Mouse (Mus musculus): ENCODE results near the gene Amotl2. TPM values are rescaled to one million over a fixed set of nuclear protein-coding genes. Genes with fewer than 3 reads are reported as not detected.
A peak's percentile ranks its signal among the peaks of the same experiment; 100 is the strongest.

Gene Amotl2
- total RNA-seq, 2 experiments from 2014 or later: 56.4 to 59.5 TPM

GRCm38 (mm10) chr9:102717886-102718643, 1.6 kb downstream of the Amotl2 start:
- DNase-seq (ENCODE audit: low spot score): peak; percentile 78
- intact Hi-C loops (cut with DNase I): loop anchor here (1.0 kb wide), 1 partner anchor 61 kb away; no protein-coding TSS in a partner anchor

GRCm38 (mm10) chr9:102718676-102719075, 2.2 kb downstream of the Amotl2 start:
- intact Hi-C loops (cut with DNase I): no loop called here
- DNase-seq (ENCODE audit: low spot score): no peak

- intact Hi-C loops (cut with DNase I): no loop called here
- no peak for DNase-seq (ENCODE audit: low spot score)
Measured at GRCm38 (mm10) chr9:102719085-102719484, 2.6 kb downstream of the Amotl2 start.

- intact Hi-C loops (cut with DNase I): no loop called here
- no peak for DNase-seq (ENCODE audit: low spot score)
Measured at GRCm38 (mm10) chr9:102719936-102720566, 3.6 kb downstream of the Amotl2 start.

- no peak for DNase-seq (ENCODE audit: low spot score)
- intact Hi-C loops (cut with DNase I): no loop called here
Measured at GRCm38 (mm10) chr9:102720567-102721167, 4.2 kb downstream of the Amotl2 start.

GRCm38 (mm10) chr9:102721406-102721978, 5.0 kb downstream of the Amotl2 start:
- intact Hi-C loops (cut with DNase I): no loop called here
- DNase-seq (ENCODE audit: low spot score): no peak

GRCm38 (mm10) chr9:102722071-102722561, 5.6 kb downstream of the Amotl2 start:
- DNase-seq (ENCODE audit: low spot score): no peak
- intact Hi-C loops (cut with DNase I): no loop called here

- intact Hi-C loops (cut with DNase I): no loop called here
- DNase-seq (ENCODE audit: low spot score): no peak
Measured at GRCm38 (mm10) chr9:102722750-102723149, 6.3 kb downstream of the Amotl2 start.

GRCm38 (mm10) chr9:102723241-102723709, 6.8 kb downstream of the Amotl2 start:
- intact Hi-C loops (cut with DNase I): no loop called here
- no peak for DNase-seq (ENCODE audit: low spot score)

GRCm38 (mm10) chr9:102723990-102724461, 7.6 kb downstream of the Amotl2 start:
- intact Hi-C loops (cut with DNase I): no loop called here
- DNase-seq (ENCODE audit: low spot score): peak; percentile 78

GRCm38 (mm10) chr9:102724942-102725341, 8.5 kb downstream of the Amotl2 start:
- intact Hi-C loops (cut with DNase I): no loop called here
- no peak for DNase-seq (ENCODE audit: low spot score)

GRCm38 (mm10) chr9:102725958-102726654, 9.6 kb downstream of the Amotl2 start:
- intact Hi-C loops (cut with DNase I): loop anchor here (2.0 kb wide), 1 partner anchor 53 kb away; no protein-coding TSS in a partner anchor
- peak; percentile 86 for DNase-seq (ENCODE audit: low spot score)

- DNase-seq (ENCODE audit: low spot score): no peak
Measured at GRCm38 (mm10) chr9:102726811-102727210, 10.3 kb downstream of the Amotl2 start.

GRCm38 (mm10) chr9:102727662-102728468, 11.4 kb downstream of the Amotl2 start:
- DNase-seq (ENCODE audit: low spot score): no peak
- intact Hi-C loops (cut with DNase I): loop anchor here (2.0 kb wide), 1 partner anchor 51 kb away; no protein-coding TSS in a partner anchor

More at GRCm38 (mm10) chr9:102726811-102727210, 10.3 kb downstream of the Amotl2 start:
- intact Hi-C loops (cut with DNase I): loop anchor here (2.0 kb wide), 1 partner anchor 52 kb away; no protein-coding TSS in a partner anchor

GRCm38 (mm10) chr9:102728469-102728747, 11.9 kb downstream of the Amotl2 start:
- intact Hi-C loops (cut with DNase I): no loop called here

GRCm38 (mm10) chr9:102729093-102729845, 12.8 kb downstream of the Amotl2 start:
- intact Hi-C loops (cut with DNase I): no loop called here
- no peak for DNase-seq (ENCODE audit: low spot score)

More at GRCm38 (mm10) chr9:102728469-102728747, 11.9 kb downstream of the Amotl2 start:
- DNase-seq (ENCODE audit: low spot score): no peak

- intact Hi-C loops (cut with DNase I): no loop called here
Measured at GRCm38 (mm10) chr9:102729876-102730413, 13.5 kb downstream of the Amotl2 start.

GRCm38 (mm10) chr9:102731044-102731471, 14.6 kb downstream of the Amotl2 start:
- no peak for DNase-seq (ENCODE audit: low spot score)
- intact Hi-C loops (cut with DNase I): no loop called here

More at GRCm38 (mm10) chr9:102729876-102730413, 13.5 kb downstream of the Amotl2 start:
- no peak for DNase-seq (ENCODE audit: low spot score)

Data from heart, postnatal 25 days (tissue).